Mouse (Mus musculus): ENCODE measurements around the gene Kctd18. TPM values are rescaled to one million over a fixed set of nuclear protein-coding genes. Genes with fewer than 3 reads are reported as not detected.

The Kctd18 gene
- polyA plus RNA-seq (2014; fragmentation: Illumina TruSeq; extraction: RNeasy Lipid Tissue Mini Kit (QIAGEN cat#74804); ENCODE audit: low read depth, low replicate concordance) = 27.2 TPM

DNA sequence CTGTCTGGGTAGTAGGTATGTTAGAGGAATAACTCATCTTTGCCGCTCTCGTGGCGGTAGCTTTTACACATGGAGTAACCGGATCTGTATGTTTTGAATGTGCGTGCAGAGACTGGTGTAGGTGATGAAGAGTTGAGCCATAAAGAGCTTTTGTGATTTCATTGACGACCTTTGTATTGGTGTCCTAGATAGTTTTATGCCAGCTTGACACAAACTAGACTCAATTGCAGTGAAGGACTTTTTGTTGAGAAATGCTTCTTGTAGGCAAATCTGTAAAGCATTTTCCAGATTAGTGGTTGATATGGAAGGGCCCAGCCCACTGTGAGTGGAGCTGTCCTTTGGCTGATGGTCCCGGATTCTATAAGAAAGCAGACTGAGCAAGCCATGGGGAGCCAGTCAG is at the start of gene Kctd18:
Gene Kctd18, minus strand, starts transcription at position 101 of the 400 bp plus-strand sequence.

DNA sequence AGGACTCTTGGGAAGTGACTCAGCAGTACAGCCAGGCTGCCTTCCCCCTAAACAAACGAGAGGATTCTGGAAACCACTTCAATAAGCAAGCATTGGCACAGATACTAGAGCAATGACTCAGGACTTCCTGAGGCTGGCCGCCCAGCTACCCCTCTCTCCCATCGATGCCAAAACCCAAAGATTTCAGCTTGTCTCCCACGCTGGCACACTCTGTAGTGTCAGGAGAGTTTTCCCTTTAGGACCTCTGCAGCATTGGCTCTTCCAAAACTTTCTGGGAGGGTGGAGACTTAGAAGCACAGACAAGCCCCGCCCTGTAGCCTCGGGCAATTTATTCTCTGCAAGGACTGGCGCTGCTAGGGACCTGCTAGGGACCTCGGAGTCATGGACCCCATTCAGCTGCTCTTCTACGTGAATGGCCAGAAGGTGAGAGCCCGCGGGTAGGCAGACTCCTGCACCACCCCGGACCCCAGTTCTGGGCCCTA is 10.9 kb upstream of the Kctd18 start, which contains the start of gene Aox1:
Gene Aox1, plus strand, starts transcription at position 296 of the 482 bp plus-strand sequence.

GRCm38 (mm10) chr1:57995432-57996132 is 23.2 kb downstream of the Kctd18 start, which contains the start of gene Sgo2a:
TSS of gene Sgo2a (plus strand) at chr1:57995971.

Other genes starting within 250 kb of the Kctd18 start
- gene Spats2l, start 244.8 kb downstream of the Kctd18 start, polyA plus RNA-seq (2014; fragmentation: Illumina TruSeq; extraction: RNeasy Lipid Tissue Mini Kit (QIAGEN cat#74804); ENCODE audit: low read depth, low replicate concordance) = 3.4 TPM
- 57.9 TPM for gene Sgo2a, start 23.0 kb downstream of the Kctd18 start, polyA plus RNA-seq (2014; fragmentation: Illumina TruSeq; extraction: RNeasy Lipid Tissue Mini Kit (QIAGEN cat#74804); ENCODE audit: low read depth, low replicate concordance)
- gene Aox1, start 11.0 kb upstream of the Kctd18 start, polyA plus RNA-seq (2014; fragmentation: Illumina TruSeq; extraction: RNeasy Lipid Tissue Mini Kit (QIAGEN cat#74804); ENCODE audit: low read depth, low replicate concordance) = 4.1 TPM
- gene Aox3, start 94.2 kb upstream of the Kctd18 start, polyA plus RNA-seq (2014; fragmentation: Illumina TruSeq; extraction: RNeasy Lipid Tissue Mini Kit (QIAGEN cat#74804); ENCODE audit: low read depth, low replicate concordance) = 19.5 TPM
- gene Aox4, start 191.4 kb upstream of the Kctd18 start, polyA plus RNA-seq (2014; fragmentation: Illumina TruSeq; extraction: RNeasy Lipid Tissue Mini Kit (QIAGEN cat#74804); ENCODE audit: low read depth, low replicate concordance) = 1.5 TPM

All from testis, adult 10 weeks (tissue).